Mouse (Mus musculus): ENCODE measurements around the gene Slit1.

DNA sequence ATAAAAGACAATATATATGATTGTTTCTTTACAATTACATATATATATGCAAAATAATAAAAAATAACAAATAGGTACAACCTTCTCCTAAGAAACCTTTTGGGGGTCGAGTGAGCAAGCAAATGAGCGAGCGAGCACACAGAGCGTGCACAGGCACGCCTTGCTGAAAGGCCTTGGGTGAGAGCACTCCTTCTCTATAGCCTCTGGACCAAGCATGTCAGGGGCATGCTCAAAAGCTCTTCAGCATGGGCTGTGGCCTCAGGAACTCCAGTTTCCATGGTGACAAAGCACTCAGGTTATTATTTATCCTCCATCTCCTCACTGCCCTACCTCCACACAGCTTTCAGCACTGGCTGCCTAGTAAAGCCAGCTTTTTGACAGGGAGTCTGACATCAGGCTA lies 23.2 kb upstream of the Slit1 start:
- TF ChIP-seq FLI1 (IDR thresholded peaks at IDR 0.05; ENCODE audit: low read length) (no peak), GATA1 (IDR thresholded peaks at IDR 0.05; ENCODE audit: borderline replicate concordance, low read length) (no peak)

Data from megakaryocyte, embryonic 14.5 days (primary cell).